Mouse (Mus musculus) gonadal fat pad, adult 2 months (tissue): ENCODE measurements at regions not wholly inside any gene's neighbourhood (a gene's known extent, or its start where the extent isn't known, plus 50 kb on each side); places are given as distances from the start of the nearest gene placed in this dataset.
A peak's percentile ranks its signal among the peaks of the same experiment; 100 is the strongest.

ENCODE experiments used
- DNase-seq: peaks from one replicate; pipeline ENCODE4 v3.0.0-alpha.2; 2012; ENCODE audit warnings: low read depth

DNA sequence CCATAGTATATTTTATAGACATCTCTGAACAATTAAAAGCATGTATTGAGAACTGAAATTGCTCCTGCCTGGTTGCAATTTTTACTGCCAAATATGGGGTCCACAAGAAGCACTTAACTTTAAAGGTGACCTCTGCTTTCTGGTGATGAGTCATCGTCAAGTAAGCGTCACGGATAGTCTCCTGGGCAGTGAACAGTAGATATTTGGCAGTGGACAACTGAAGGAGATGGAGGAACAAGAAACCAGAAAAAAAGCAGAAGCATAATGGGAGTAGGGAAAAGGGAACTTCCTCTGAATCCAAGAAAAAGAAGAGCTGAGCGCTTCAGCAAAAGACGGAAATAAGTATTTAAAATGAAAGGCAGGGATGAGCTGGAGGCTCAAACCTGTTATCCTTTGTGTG is 199.3 kb downstream of the Sox4 start:
- no peak for DNase-seq

DNA sequence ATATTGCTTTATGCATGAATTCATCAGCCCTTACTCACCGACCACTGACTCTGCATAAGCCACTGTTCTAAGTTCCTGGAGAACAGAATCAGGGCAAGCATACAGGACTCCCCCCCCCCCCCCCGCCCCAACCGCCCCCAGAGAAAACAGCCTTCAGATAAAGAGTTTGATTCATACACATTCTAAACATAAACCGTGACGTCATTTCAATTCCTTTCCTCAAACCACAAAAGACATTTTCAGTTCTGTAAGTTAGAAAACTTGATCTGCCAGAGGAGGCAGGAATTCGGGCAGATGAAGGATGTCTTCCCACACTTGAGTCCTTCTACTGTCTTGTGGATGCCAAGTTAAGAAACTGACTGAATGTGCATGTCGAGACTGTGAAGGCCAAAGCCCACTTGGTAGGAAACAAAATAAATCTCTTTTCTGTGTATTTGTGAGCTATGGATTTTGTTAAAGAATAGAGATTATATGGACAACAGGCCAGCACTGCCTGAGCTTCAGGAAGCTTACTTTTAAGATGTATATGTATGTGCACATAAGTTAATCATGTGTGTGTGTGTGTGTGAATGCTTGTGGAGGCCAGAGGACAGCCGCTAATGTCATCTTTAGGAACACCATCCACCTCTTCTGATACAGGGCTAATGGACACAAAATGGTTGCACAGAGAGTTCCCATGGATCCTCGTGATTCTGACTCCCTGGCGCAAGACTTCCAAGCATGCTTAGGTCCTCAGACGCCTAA is 202.4 kb downstream of the Sox4 start:
- DNase-seq, result no peak

DNA sequence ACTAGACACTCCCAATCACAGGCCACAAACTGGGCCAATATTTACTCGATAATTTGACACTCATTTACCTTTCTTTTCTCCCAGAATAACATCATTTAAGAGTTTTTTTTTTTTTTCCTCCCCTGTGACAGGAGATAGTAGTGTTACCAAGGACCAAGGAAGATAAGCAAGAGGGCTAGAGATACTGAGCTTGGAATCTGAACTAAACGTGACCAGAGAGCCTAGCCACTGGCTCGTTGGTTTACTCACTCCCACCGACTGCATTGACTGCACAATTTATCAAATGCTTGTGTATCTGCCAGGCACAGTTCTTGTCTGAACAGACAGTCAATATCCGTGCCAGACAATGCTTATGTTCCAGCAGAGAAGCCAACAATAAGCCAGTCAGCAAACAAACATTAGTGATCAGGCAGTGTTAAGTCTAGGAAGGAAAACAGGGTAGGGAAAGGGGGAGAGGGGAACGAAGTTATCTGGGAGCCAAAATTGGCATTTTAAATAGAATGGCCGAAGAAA is 213.3 kb downstream of the Sox4 start:
- DNase-seq, result no peak

DNA sequence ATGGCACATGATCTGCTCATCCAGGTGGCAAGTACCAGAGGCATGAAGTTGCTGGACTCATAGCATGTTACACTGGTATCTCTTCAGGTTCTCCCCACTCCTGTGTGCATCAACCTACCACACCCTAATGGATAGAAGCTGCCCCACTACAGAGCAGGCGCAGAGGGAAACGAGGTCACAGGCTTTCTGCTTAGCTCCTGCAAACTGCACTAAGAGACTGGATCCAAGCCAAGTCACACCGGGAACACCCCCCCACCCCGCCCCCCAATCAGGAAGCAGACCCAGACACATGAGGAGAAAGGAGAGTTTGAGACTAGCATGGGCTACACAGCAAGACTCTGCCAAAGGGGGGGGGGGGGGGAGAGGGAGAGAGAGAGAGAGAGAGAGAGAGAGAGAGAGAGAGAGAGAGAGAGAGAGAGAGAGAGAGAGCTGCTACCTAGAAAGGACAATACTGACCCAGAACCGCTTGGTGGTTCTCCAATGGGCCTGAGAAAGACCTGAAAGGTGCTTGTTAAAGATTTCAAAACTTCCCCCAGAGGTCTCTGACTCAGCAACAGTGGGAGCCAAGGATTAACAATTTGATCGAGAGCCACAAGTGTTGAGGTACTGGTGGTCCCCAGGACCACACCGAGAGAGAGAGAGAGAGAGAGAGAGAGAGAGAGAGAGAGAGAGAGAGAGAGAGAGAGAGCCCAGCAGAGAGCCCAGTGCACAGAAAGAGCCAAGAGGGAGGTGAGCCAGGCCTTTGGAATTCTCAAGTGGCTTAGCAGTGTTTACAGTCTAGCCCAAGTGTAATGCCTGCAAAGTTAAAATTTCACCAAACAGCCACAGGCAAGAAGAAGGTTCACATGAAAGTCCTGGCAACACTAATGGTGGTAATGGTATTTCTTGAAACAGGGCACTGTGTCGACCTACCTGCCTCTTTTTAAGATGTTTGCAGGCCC is 215.1 kb downstream of the Sox4 start:
- no peak for DNase-seq

GRCm38 (mm10) chr13:28732475-28732874 is 221.0 kb downstream of the Sox4 start:
- no peak for DNase-seq

GRCm38 (mm10) chr13:28732036-28732435 is 221.5 kb downstream of the Sox4 start:
- no peak for DNase-seq

DNA sequence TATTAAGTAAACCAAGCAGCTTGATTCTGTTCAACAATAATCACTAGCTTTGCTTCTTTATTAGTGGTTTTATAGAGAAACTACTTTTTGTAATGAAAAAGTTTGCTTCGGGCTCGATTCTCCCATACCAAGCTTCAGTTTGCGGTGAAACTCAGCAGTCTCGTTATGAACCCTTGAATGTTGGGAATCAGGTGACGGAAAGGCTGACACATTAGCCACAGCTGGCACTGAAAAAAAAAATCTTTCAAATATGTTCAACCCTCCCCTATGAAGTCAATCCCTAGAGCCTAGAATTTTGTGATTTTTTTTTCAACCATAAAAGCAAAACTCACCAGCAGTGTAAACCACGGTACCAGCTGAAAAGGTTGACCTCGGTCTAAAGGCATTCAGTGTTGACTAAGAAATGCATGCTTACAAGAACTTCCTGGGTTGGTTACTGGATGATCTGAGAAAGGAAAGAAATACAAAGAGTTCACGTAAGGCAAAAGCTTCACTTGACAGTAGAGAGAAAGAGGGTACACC is 223.4 kb downstream of the Sox4 start:
- no peak for DNase-seq

GRCm38 (mm10) chr13:28728768-28729167 is 224.7 kb downstream of the Sox4 start:
- DNase-seq, result no peak

GRCm38 (mm10) chr13:28724300-28724699 is 229.2 kb downstream of the Sox4 start:
- DNase-seq, result no peak

GRCm38 (mm10) chr13:28722074-28722473 is 231.4 kb downstream of the Sox4 start:
- no peak for DNase-seq

DNA sequence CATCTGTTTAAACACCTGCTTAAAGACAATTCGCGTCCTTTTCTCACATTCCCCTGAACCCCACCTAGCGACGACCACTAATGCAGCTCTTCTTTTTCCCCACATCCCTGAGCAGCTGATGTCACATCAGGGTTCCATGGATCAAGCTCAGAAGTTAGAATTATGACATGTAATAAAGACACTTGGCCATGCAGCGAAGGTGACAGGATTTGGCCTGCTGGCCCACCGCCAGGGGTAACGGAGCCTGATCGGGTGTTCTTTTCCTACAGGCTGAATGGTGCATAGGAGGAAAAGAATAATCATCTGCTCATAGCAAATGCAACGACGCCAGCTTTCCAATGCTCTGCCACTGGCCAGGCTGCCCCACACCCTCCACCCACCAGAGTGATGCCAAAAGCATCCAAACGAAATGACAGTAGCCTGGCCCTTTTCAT is 231.9 kb downstream of the Sox4 start:
- DNase-seq, result no peak

DNA sequence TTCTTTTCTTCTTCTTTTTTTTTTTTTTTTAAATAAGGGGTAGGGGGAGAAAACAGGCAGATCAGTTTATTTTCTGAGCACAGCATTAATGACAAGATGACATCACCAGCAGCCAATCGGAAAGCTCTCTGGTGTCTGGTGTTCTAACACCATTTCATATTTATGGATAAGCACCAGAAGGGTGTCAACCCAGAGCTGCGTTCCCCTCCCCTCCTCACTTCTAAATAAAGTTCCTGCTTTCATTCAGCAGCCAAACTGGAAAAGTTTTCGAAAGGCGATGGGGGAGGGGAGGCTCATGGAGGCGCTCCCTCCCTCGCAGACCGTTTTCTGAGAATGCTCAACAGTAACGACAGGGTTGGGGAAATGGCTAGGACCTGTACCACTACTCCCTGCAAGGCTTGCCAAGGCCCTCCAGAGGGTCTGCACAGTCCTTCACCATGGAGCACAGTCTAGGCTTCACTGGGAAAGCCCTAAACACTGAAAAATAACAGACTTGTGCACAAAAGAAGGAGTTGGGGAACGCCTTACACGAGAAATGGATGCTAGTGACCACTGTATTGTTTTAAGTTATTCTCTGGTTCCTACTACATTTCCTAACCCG is 232.8 kb downstream of the Sox4 start:
- DNase-seq, result no peak

GRCm38 (mm10) chr13:28720169-28720568 is 233.3 kb downstream of the Sox4 start:
- DNase-seq, result no peak

DNA sequence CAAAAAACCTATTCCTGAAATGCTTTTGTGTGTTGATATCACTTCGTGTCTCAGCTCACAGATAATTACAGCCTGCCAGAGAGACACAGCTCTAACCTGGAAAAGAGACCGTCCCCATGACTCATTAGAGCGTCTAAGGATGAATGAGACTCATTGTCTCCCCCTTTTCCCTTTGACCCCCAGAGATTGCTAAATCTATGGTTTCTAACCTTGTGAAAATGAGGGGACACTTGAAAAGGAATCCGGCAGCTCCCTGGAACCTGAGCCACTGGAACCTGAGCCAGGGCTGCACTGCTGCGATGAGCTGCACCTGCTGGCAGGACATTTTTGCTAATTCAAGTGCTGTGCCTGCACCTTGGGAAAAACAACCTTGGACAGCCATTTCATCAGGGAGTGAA is 234.6 kb downstream of the Sox4 start:
- DNase-seq, result no peak

GRCm38 (mm10) chr13:28718169-28718867 is 235.2 kb downstream of the Sox4 start:
- DNase-seq, result no peak

DNA sequence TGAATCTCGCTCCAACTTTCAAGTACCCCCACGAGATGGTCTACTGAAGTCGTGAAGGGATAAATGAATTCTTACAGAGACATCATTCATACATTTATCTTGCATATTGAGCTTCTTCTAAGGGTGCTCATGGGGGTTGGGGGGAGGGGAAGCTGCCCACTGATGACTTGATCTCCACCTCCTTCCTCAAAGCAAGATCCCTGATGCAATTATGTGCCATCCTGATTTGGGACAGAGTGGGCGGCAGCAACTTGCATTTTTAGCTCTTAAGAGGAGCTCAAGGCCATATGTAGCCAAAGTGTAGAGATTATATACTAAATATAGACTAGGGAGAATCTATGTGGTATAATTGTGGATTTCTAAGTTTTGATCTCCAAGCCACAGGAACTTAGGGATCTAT is 236.1 kb downstream of the Sox4 start:
- no peak for DNase-seq

- DNase-seq, result no peak
Measured at GRCm38 (mm10) chr13:28709966-28710365, 243.5 kb downstream of the Sox4 start.

DNA sequence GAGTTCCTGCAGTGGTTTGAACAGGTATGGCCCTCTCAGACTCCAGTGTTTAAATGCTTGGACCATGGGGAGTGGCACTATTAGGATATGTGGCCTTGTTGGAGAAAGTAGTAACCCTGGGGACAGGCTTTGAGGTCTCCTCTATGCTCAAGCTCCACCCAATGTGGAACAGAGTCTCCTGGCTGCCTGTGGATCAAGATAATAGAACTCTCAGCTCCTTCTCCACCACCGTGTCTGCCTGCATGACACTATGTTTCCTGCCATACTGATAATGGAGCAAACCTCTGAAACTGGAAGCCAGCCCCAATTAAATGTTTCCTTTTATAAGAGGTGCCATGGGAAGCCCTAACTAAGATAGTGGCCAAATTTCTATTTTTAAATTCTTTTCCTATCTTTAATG is 252.2 kb downstream of the Sox4 start:
- no peak for DNase-seq

GRCm38 (mm10) chr13:28700081-28700480 is 253.4 kb downstream of the Sox4 start:
- DNase-seq, result no peak

DNA sequence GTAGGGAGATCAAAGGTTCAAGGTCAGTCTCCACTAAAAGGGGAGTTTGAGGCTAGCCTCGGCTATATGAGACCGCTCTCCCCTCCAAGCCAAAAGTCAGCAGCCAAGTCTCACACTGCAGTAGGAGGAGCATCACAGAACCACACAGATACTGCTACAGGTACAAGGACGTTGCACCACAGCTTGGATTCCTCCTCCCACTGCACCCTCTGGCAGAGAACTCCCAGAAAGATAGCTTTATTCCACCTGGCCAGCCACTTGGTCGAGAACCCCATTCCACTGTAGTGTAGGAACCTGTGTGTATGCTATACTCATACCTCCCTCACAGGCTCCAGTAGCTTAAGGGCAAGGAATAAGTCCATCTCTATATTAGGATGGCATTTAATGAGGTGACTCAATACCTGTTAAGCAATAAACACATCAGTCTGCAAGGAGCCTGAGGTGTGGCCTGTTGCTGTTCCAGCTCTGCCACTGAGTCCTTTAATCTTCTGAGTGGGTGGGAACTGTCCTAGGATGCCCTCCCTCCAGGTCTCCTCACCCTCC is 254.0 kb downstream of the Sox4 start:
- peak; percentile 95 for DNase-seq
